In genomic region chr6:137506563-137506962, GRCm38 (mm10) we compare ENCODE assay signal across 18 mouse cellular contexts.
"Had no signal": no experiment of that assay in that cellular context is flagged by ENCODE, and none has a peak within 500 bp of the region (broad histone marks: within the 10 kb centered on the region; RNA-seq: fewer than 3 reads in every experiment).

No protein-coding gene starts in this region.

- H3K4me1 ChIP-seq: limb, embryonic 12.5 days; limb, embryonic 15.5 days had no signal

- H3K27ac ChIP-seq: limb, embryonic 12.5 days; limb, embryonic 15.5 days; liver, embryonic 14.5 days; macrophage had no signal

- H3K9ac ChIP-seq: limb, embryonic 12.5 days; limb, embryonic 15.5 days; liver, embryonic 14.5 days; liver, postnatal 0 days; lung, embryonic 14.5 days had no signal

- H3K9me3 ChIP-seq: limb, embryonic 12.5 days; limb, embryonic 15.5 days had no signal

- H3K27me3 ChIP-seq: limb, embryonic 12.5 days; limb, embryonic 15.5 days had no signal

- ATAC-seq: liver, postnatal 0 days; lung, postnatal 0 days had no signal

- H3K4me2 ChIP-seq: limb, embryonic 12.5 days; limb, embryonic 15.5 days; liver, embryonic 11.5 days; lung, embryonic 14.5 days had no signal

- H3K4me3 ChIP-seq: limb, embryonic 12.5 days; limb, embryonic 15.5 days had no signal

- DNase-seq: kidney, adult 18-20 months; kidney, adult 9 months; kidney, postnatal 14 days; kidney, postnatal 4 days; left cerebral cortex, postnatal 4 days; liver, postnatal 0 days; lung, embryonic 14.5 days; midbrain, embryonic 14.5 days; right cerebral cortex, postnatal 25 days; thymus, adult 2 months; thymus, postnatal 14 days; thymus, postnatal 4 days had no signal
